Mouse (Mus musculus) liver, embryonic 11.5 days (tissue): Measurements from ENCODE around the gene Cacna1f. TPM values are rescaled to one million over a fixed set of nuclear protein-coding genes. Genes with fewer than 3 reads are reported as not detected.
A peak's percentile ranks its signal among the peaks of the same experiment; 100 is the strongest.

ENCODE experiments used
- ATAC-seq: fragments of 200-750 bp; cut with Nextera tagmentation; replicated peaks from 2 replicates; pipeline ENCODE4 v1.8.0; 2017; ENCODE audit warnings: moderate number of reproducible peaks, mild to moderate bottlenecking, moderate TSS enrichment, moderate library complexity; ENCODE audit not compliant: low FRiP score
- DNase-seq: peaks from one replicate; pipeline ENCODE4 v3.0.0-alpha.2; 2017; ENCODE audit warnings: low spot score
- H3K27ac ChIP-seq: fragments of 300-500 bp; sonication (generic); 2 replicates; pipeline ENCODE4 v1.5.1; 2014; ENCODE audit warnings: mild to moderate bottlenecking, low read depth, low read length, control low read depth
- H3K27me3 ChIP-seq: fragments of 300-500 bp; sonication (generic); replicated peaks from 2 replicates; pipeline ENCODE4 v1.6.1; 2014; ENCODE audit warnings: low read length, mixed read lengths; ENCODE audit not compliant: control insufficient read depth, insufficient read depth
- H3K36me3 ChIP-seq: fragments of 300-500 bp; sonication (generic); 2 replicates; pipeline ENCODE4 v1.6.1; 2014; ENCODE audit warnings: mild to moderate bottlenecking, low read length, moderate library complexity, mixed read lengths; ENCODE audit not compliant: control insufficient read depth, insufficient read depth
- H3K4me1 ChIP-seq: fragments of 300-500 bp; sonication (generic); replicated peaks from 2 replicates; pipeline ENCODE4 v1.6.1; 2014; ENCODE audit warnings: low read length, mixed read lengths; ENCODE audit not compliant: control insufficient read depth, insufficient read depth
- H3K4me2 ChIP-seq: fragments of 300-500 bp; sonication (generic); 2 replicates; pipeline ENCODE4 v1.6.1; 2014; ENCODE audit warnings: mild to moderate bottlenecking, control low read depth, moderate library complexity
- H3K4me3 ChIP-seq: fragments of 300-500 bp; sonication (generic); 2 replicates; pipeline ENCODE4 v1.5.1; 2014; ENCODE audit warnings: low read depth, low read length, control low read depth
- H3K9ac ChIP-seq: fragments of 300-500 bp; sonication (generic); 2 replicates; pipeline ENCODE4 v1.6.1; 2014; ENCODE audit warnings: low read depth, low read length, control low read depth
- H3K9me3 ChIP-seq: fragments of 300-500 bp; sonication (generic); 2 replicates; pipeline ENCODE4 v1.6.1; 2016; ENCODE audit warnings: low read length, inconsistent platforms, mixed read lengths; ENCODE audit not compliant: control insufficient read depth
- WGBS: fragments of 180-500 bp; shearing (Covaris S2); extraction: QIAGEN DNeasy Blood & Tissue Kit; methylation state at CpG from one replicate; pipeline ENCODE4 v1.1.7; 2014; 5-methylcytosine and 5-hydroxymethylcytosine counted together
- polyA plus RNA-seq: library from polyadenylated mRNA; unstranded; fragments of >200 nt; fragmentation: Nextera tagmentation; extraction: Ambion mirVana; gene quantifications from 2 replicates; pipeline ENCODE4 v1.2.1, GENCODE M21; 2014

The Cacna1f gene
- polyA plus RNA-seq, 1 experiment from 2014 or later = 0.03 TPM

DNA sequence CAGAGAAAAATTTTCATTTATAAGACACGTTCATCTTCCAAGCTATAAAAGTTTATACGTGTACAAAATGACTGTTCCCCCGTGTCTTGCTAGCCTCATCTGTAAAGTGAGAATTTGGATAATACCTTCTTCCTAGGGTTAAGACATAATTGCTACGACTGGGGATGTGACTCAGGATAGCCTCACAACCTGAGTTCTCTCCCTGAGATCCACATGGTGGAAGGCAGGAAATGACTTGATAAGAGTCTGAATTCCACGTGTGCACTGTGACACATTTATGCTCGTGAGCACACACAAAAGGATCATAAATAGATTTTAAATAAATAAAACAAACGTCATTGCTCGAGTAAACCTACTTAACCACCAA, 1.3 kb upstream of the Cacna1f start:
- H3K4me1 ChIP-seq = no peaks in the 10 kb centered on the region
- H3K9ac ChIP-seq = no peak overlapping the region
- H3K36me3 ChIP-seq = no peaks in the 10 kb centered on the region
- no peak overlapping the region for H3K27ac ChIP-seq
- no peaks in the 10 kb centered on the region for H3K9me3 ChIP-seq
- no peak overlapping the region for H3K4me3 ChIP-seq
- H3K4me2 ChIP-seq = peak overlapping the region; percentile 34
- peaks cover 5% of the 10 kb centered on the region for H3K27me3 ChIP-seq
- peak; percentile 35; the same call in 1 of the 2 replicates for ATAC-seq
- DNase-seq = no peak
- 33% methylated on average over 8 of the region's 8 CpGs for WGBS

DNA sequence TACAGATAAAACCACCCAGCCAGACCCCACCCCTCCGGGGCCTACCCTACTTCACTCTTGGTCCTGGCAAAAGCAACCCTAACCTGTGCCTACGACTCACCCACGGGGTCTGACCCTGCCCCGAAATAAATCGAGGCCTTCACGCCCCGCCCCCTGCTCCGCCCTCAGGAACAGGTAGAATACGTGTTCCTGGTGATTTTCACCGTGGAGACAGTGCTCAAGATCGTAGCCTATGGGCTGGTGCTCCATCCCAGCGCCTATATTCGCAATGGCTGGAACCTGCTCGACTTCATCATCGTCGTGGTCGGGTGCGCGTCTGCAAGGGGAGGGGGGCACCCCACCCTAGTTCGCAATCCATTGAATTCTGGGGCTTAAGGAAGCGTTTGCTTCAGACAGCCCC, 3.2 kb downstream of the Cacna1f start:
- H3K9ac ChIP-seq = no peak overlapping the region
- no peaks in the 10 kb centered on the region for H3K36me3 ChIP-seq
- H3K27ac ChIP-seq = no peak overlapping the region
- WGBS = 19% methylated on average over 21 of the region's 21 CpGs
- peak overlapping the region; percentile 35 for H3K4me3 ChIP-seq
- H3K9me3 ChIP-seq = no peaks in the 10 kb centered on the region
- ATAC-seq = no peak
- no peak for DNase-seq
- H3K4me2 ChIP-seq = peak overlapping the region; percentile 61
- peaks cover 8% of the 10 kb centered on the region for H3K27me3 ChIP-seq
- no peaks in the 10 kb centered on the region for H3K4me1 ChIP-seq

DNA sequence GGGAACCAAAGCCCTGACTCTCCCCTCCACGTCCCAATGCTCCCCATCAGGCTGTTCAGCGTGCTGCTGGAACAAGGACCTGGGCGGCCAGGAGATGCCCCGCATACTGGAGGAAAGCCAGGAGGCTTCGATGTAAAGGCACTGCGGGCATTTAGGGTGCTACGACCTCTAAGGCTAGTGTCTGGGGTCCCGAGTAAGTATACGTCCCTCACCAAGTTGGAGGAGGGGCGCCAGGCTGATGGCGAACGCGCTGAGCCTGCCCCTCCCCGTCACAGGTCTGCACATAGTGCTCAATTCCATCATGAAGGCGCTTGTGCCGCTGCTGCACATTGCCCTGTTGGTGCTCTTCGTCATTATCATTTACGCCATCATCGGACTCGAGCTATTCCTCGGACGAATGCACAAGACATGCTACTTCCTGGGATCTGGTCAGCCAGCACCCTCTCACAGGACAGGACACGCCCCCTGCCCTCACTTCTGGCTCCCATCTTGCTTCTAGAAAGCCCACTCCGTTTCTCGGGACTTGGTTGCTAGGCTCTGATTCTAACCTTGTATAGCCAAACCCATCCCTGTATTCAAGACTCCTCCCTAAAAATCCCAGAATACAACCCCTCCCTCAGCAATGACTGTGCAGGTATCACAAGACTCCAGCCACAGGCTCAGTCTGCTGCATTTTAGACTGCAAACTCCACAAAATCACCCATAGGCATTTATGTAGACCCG, 3.8 kb downstream of the Cacna1f start:
- WGBS = 21% methylated on average over 26 of the region's 26 CpGs
- H3K4me1 ChIP-seq = no peaks in the 10 kb centered on the region
- H3K9me3 ChIP-seq = no peaks in the 10 kb centered on the region
- H3K9ac ChIP-seq = no peak overlapping the region
- peak overlapping the region; percentile 61 for H3K4me2 ChIP-seq
- H3K27ac ChIP-seq = no peak overlapping the region
- no peaks in the 10 kb centered on the region for H3K36me3 ChIP-seq
- no peak for ATAC-seq
- H3K4me3 ChIP-seq = peak overlapping the region; percentile 35
- peaks cover 8% of the 10 kb centered on the region for H3K27me3 ChIP-seq
- DNase-seq = no peak

DNA sequence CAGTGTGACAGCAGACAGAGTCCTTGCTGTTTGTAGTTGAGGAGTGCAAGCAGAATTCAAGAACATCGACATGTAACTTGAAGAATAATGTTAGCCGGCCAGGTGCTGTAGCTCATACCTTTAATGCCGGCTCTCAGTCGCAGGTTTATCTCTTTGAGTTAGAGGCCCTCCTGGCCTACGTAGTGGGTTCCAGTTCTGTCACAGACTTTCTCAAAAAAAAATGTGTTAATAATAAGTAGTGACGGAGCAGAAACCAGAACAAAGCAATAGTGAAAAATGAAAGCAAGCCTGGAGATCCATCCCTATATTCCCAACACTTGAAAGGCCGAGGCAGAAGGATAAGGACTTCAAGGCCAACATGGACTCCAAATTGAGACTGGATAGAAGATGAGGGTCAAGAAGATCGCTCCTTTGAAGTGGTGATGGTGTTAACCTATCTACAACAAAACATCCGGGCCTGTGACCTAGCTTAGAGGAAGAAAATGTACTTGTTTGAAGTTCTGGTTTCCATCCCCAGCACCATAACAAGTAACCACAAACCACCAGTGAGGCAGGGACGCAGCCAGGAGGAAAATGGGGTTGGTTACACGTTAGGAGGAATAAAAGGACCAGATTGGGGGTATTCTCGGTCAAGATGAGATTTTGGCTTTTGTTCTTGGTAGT, 11.1 kb downstream of the Cacna1f start:
- no peaks in the 10 kb centered on the region for H3K9me3 ChIP-seq
- H3K4me1 ChIP-seq = no peaks in the 10 kb centered on the region
- WGBS = 75% methylated on average over 12 of the region's 12 CpGs
- no peak overlapping the region for H3K27ac ChIP-seq
- H3K9ac ChIP-seq = no peak overlapping the region
- no peak overlapping the region for H3K4me3 ChIP-seq
- H3K4me2 ChIP-seq = no peak overlapping the region
- H3K27me3 ChIP-seq = no peaks in the 10 kb centered on the region
- ATAC-seq (no peak), DNase-seq (no peak)
- H3K36me3 ChIP-seq = no peaks in the 10 kb centered on the region

DNA sequence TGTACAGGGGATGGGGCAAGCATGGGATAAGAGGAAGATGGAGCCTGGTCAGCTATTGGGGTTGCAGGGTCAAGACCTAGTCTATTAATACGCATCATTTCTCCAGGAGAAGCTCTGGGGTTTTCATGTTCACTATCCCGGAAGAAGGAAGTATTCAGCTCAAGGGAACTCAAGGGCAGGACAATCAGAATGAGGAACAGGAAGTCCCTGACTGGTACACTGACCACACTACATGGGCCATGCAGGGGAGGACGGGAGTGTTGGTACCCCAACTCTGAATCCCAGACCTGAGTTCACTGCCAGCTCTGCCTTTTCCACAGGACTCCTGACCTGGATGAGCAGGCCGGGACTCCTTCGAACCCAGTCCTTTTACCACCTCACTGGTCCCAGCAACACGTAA, 25.7 kb downstream of the Cacna1f start:
- Histone ChIP-seq H3K9ac (no peak overlapping the region), H3K27ac (no peak overlapping the region), H3K9me3 (no peaks in the 10 kb centered on the region), H3K4me2 (no peak overlapping the region), H3K36me3 (no peaks in the 10 kb centered on the region), H3K27me3 (no peaks in the 10 kb centered on the region), H3K4me3 (no peak overlapping the region), H3K4me1 (no peaks in the 10 kb centered on the region)
- DNase-seq = no peak
- ATAC-seq = no peak
- 78% methylated on average over 6 of the region's 6 CpGs for WGBS

DNA sequence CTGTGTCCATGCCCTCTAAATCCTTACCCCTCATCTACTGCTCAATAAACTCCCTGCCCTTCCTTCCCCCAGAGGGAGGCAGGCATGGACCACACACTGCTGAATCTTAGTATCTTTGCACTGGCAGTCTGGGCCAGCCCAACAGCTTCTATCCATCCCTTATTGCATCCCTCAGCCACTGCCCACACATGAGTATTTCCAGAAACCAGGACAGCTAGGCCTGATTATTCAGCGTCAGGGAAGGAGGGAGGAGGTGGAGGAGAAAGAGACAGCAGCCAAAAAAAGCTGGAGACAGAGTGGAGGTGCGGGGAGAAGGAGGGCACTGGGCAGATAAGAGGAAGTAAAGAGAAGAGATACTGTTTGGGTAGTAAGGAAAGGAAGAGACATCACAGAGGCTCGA, 28.2 kb downstream of the Cacna1f start:
- Histone ChIP-seq H3K4me1 (no peaks in the 10 kb centered on the region), H3K36me3 (no peaks in the 10 kb centered on the region), H3K4me2 (no peak overlapping the region), H3K9me3 (no peaks in the 10 kb centered on the region), H3K4me3 (no peak overlapping the region), H3K9ac (no peak overlapping the region), H3K27me3 (peaks cover 11% of the 10 kb centered on the region), H3K27ac (no peak overlapping the region)
- ATAC-seq (no peak), DNase-seq (no peak)
- WGBS = 31% methylated on average over 3 of the region's 3 CpGs

DNA sequence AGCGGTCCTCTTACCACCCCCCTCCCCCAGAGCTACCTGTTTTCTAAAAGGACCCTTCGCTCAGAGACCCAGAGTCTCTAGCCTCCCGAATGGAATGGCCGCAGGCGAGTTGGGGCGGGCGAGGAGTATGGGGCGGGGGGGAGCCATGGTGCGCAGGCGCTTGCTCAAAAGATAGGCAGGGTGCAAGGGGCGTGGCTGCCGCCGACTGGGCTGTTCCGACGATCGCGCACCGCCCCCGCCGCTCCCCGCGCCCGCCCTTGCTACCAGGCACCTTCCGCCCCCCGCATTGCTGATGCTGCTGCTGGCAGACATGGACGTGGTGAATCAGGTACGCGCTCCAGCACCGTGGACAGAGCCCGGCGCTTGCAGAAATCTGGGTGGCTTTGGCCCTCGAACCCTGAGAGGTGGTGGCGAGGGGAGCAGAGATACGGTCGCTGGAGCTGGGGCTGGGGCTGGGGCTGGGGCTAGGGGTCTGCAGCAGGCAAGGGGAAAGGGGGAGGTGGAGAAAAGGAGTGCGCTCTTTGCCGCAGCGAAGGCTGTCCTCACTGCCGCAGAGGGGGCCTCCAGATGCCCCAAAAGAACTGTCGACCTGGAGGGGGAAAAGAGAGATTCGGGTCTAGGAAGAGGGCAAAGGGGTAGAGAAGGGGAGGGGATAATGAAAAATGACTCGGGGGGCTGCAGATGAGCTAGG, 31.7 kb downstream of the Cacna1f start, which contains the start of gene Syp:
Gene Syp (plus strand): TSS at position 71 of the 691 bp plus-strand sequence.
- whole genome bisulfite sequencing = 14% methylated on average over 42 of the region's 42 CpGs
- Histone ChIP-seq H3K27ac (no peak within 1 kb of the TSS), H3K9ac (no peak within 1 kb of the TSS), H3K36me3 (no peaks in the 10 kb centered on the region), H3K27me3 (peaks cover 11% of the 10 kb centered on the region), H3K4me2 (peak within 1 kb of the TSS; percentile 60), H3K4me1 (no peaks in the 10 kb centered on the region), H3K9me3 (no peaks in the 10 kb centered on the region), H3K4me3 (peak within 1 kb of the TSS; percentile 33)
- ATAC-seq (peak; percentile 90), DNase-seq (peak; percentile 88)

DNA sequence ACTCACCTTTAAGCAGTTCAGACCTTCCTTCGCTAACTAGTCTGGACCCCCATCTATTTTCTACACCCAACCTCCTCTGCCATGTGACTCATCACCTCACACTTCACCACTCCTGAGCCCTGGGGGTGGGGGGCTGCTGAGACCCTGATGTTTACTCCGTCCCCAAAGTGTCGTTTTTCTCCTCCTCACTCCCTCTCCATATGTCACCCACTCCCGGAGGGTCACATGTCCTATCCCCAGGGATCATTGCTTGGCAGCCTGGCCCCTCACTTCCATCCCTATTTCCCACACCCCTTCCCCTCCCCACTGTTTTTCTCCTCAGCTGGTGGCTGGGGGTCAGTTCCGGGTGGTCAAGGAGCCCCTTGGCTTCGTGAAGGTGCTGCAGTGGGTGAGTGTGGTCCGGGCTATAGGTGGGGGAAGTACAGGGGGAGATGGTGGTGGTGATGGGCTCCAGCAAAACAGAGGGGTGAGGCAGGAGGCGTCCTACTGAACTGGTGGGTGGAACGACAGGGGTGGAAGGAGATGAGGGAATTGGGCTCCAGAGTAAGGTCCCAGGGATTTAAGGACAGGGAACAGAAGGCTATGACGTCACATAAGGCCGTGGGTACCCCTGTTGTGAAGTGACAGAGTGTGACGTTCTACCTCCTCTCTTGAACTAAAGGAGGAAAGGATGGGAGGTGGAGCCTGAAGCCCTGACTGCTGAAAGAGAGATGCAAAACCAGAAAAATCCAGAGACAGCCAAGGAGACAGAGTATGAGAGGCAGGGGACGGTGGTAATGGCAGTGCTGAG, 32.8 kb downstream of the Cacna1f start:
- no peak overlapping the region for H3K4me3 ChIP-seq
- H3K4me1 ChIP-seq = no peaks in the 10 kb centered on the region
- H3K27me3 ChIP-seq = peaks cover 11% of the 10 kb centered on the region
- no peak overlapping the region for H3K4me2 ChIP-seq
- no peaks in the 10 kb centered on the region for H3K9me3 ChIP-seq
- H3K36me3 ChIP-seq = no peaks in the 10 kb centered on the region
- no peak overlapping the region for H3K9ac ChIP-seq
- 18% methylated on average over 13 of the region's 13 CpGs for WGBS
- no peak overlapping the region for H3K27ac ChIP-seq
- ATAC-seq (no peak), DNase-seq (no peak)
